Mouse (Mus musculus): ENCODE data around the gene Pkd1.

DNA sequence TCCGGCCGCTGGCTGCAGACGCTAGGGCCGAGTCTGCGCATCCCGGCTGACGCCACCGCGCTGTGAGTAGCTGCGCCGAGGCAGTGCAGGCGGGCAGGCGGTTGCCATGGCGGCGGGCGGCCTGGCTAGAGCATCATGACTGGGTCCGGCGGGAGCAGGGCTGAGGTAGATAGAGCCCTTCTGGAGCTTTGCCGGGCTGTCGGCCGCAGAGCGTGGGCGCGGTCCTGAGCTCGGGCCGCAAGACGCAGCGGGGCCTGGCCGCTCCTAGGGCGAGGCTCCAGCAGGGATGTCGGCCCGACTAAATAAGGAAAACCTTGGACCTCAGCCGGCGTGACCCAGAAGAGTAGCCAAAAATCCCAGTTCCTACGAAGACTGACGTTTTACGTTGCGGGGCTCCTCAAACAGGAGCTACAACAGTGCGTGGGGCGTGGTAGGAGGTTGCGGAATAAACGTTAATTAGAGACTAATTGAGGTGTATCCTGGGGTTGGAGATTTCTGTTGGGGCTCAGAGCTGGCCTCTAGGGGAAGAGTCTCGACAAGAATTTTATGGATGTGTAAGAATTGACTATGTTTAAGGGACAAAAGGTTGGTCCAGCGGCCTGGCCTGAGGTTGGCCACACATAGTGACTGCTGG is 899 bp downstream of the Pkd1 start:
- TF ChIP-seq CTCF (IDR thresholded peaks at IDR 0.05) (peak; percentile 31; the same call in 1 of the 2 replicates), EP300 (IDR thresholded peaks at IDR 0.05) (no peak)
